Mouse (Mus musculus) gastrocnemius, adult 2 months (tissue): ENCODE measurements at regions not wholly inside any gene's neighbourhood (a gene's known extent, or its start where the extent isn't known, plus 50 kb on each side); places are given as distances from the start of the nearest gene placed in this dataset.

Source experiments
- DNase-seq: peaks from one replicate; pipeline ENCODE4 v3.0.0; 2022
- H3K27ac ChIP-seq: fragments of 200-600 bp; 2 replicates; pipeline ENCODE4 v1.8.1; 2022; ENCODE audit warnings: mild to moderate bottlenecking
- H3K4me3 ChIP-seq: fragments of 200-600 bp; 2 replicates; pipeline ENCODE4 v1.8.1; 2022; ENCODE audit warnings: mild to moderate bottlenecking, moderate library complexity
- CTCF ChIP-seq: fragments of 200-600 bp; IDR thresholded peaks from 2 replicates; pipeline ENCODE4 v1.8.1; 2022; ENCODE audit warnings: antibody characterized with exemption, mild to moderate bottlenecking, moderate library complexity
- intact Hi-C: fragments of 180-260 bp; cut with DNase I; formaldehyde crosslinking; loops from one replicate; pipeline ENCODE4 v1.15.1; 2025

DNA sequence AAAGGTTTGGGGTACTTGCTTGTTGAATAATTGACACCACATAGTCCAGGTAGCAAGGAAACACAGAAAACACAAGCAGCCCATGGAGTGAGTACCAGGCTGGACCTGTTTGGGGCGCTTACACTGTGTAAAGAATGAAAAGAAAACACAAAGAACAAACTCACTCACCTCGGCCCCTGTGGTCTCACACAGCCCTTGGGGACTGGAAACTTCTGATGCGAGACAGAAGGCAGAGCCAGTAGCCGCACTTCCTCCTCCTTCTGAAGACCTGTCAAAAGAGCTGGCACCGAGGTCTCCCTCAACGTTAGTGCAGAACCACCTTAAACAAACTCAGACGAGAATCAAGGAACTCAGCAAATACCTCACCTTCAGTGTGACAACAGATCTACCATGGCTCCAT lies 558.2 kb downstream of the Lmo4 start:
- DNase-seq, result no peak
- intact Hi-C loops, result no loop called here
- no peak for TF ChIP-seq CTCF

DNA sequence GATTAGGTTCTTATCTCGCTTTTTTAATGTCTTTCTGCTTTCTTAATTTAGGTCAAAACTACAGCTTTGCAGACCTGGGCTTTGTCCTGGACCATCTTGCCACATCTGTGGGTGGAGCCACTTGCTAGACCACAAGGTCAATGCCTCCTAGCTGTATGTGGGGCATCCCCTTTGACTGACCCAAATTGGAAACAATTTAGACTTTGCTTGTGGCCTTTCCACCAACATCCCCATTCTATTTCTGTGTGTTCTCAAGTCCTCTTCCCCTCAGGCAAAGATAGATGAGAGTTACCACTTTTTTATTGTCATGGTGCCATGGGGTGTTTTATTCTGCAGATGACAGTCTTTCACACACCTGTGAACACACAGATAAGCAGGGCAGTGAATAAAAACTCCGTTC lies 572.0 kb downstream of the Lmo4 start:
- intact Hi-C loops, result no loop called here
- DNase-seq, result no peak
- TF ChIP-seq CTCF, result no peak
- H3K27ac ChIP-seq, result no peak overlapping the region
- H3K4me3 ChIP-seq, result no peak overlapping the region

More for the DNA sequence above, 558.2 kb downstream of the Lmo4 start:
- H3K27ac ChIP-seq, result no peak overlapping the region
- H3K4me3 ChIP-seq, result no peak overlapping the region

DNA sequence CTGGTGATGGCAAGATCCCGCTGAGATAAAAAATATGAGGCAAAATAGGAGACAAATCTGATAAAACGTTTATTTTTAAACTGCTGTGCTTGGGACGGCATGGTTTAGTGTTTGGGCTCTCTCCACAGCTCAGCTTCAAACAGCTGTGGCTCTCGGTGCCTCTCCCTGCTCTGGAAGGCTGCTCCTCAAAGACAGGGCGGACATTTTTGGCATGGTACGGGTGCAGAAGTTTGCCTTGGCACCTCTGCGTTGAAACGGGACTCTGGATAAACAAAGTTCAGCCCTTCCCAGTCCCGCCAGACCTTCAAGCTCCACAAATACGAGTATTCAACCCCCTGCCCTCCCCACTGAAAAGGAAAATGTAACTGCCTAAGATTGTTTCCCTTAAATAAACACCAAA lies 573.8 kb downstream of the Lmo4 start:
- Histone ChIP-seq H3K4me3 (peak overlapping the region; percentile 43), H3K27ac (no peak overlapping the region)
- TF ChIP-seq CTCF, result no peak
- intact Hi-C loops, result no loop called here
- peak; percentile 49 for DNase-seq

DNA sequence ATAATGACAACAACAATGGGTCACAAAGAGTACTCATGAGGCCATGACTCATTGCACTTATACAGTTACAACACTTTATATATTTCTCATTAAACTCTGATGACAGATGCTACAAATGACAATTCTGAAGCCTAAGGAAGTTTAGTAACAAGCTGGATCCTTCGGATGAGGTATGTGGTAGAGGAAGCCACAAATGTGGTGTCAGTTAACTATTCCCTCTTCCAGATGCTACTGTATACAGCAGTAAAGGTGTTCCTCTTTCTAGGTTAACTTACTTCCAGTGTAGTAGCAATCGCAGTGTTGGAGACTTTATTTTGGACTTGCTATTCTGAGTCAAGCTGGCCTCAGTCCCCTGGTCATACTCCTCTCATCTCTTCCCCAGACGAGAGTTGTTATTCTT lies 580.1 kb downstream of the Lmo4 start:
- intact Hi-C loops, result no loop called here
- no peak overlapping the region for H3K4me3 ChIP-seq
- DNase-seq, result no peak
- no peak overlapping the region for H3K27ac ChIP-seq
- no peak for TF ChIP-seq CTCF

DNA sequence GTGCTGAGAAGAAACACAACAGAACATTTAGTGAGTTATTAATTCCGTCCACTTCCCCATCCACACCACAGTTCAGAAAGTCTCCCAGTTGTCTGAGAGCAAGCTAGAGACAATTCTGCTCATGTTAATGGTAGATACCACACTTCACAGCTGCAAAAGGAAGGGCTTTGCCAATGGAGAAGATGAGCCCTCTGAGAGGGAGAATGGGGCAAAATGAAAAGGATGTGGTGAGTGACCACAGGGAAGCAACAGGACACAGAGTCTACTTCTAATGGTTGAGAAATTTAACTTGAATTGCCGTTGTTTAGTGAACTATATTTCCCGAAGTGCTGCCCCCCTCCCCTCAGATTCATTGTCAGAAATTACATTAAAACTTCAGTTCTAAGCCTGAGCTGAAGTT lies 582.7 kb downstream of the Lmo4 start:
- no peak for DNase-seq
- H3K27ac ChIP-seq, result no peak overlapping the region
- no peak overlapping the region for H3K4me3 ChIP-seq
- intact Hi-C loops, result no loop called here
- TF ChIP-seq CTCF, result no peak

DNA sequence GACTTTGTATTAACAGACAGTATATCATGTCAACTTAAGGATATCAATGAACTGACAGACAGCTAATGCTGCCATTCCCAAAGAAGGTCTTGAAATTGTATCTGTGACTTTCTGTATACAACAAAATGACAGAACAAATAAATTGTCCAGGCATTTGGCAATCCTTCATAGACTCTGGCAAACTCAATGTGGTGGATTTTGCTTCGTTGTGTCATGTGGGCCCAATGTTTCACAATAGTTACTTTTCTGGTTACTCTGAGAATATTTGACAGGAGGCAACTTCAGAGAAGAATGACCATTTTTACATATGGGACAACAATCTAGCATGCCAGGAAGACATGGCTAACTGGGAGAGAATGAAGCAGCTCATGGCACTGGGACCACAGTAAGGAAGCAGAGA lies 585.9 kb downstream of the Lmo4 start:
- H3K4me3 ChIP-seq, result no peak overlapping the region
- H3K27ac ChIP-seq, result no peak overlapping the region
- TF ChIP-seq CTCF, result no peak
- intact Hi-C loops, result no loop called here
- DNase-seq, result no peak

DNA sequence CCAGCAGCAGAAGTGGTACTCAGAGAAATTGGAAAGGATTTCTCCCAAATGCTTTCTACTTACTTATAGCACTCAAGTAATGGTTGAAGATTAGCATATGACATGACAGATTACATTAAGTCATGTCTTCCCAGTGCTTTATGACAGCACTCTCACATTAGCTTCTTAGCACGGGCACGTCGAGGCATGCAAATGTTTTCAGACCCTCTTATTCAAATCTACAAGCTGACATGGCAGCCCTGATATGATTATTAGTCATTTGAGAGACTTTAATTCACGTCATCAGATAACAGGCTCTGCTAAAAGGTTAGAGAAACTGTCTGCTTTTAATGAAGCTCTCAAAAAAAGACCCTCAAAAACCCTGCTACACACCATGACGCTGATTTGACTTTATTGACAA lies 590.1 kb downstream of the Lmo4 start:
- Histone ChIP-seq H3K4me3 (no peak overlapping the region), H3K27ac (no peak overlapping the region)
- DNase-seq, result no peak
- intact Hi-C loops, result no loop called here
- TF ChIP-seq CTCF, result no peak

DNA sequence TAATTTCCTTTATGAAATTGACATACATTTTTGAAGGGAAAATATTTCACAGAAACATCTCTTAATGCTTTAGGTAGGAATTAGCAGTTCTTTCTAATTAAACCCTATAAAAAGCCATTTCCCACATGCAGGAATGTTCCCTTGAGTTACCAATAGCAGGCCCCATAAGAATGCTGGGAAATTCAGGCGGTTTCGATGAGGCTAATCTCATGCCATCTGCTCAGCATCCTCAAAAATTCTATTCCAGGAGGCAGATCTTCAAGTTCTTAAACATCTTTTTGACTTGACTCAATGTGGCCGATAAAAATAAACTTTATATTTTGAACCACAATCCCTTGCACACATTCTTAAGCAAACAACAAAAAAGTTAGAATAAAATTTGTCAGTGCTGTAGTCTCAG lies 591.0 kb downstream of the Lmo4 start:
- no peak overlapping the region for H3K4me3 ChIP-seq
- no peak for TF ChIP-seq CTCF
- intact Hi-C loops, result no loop called here
- DNase-seq, result no peak
- H3K27ac ChIP-seq, result no peak overlapping the region

DNA sequence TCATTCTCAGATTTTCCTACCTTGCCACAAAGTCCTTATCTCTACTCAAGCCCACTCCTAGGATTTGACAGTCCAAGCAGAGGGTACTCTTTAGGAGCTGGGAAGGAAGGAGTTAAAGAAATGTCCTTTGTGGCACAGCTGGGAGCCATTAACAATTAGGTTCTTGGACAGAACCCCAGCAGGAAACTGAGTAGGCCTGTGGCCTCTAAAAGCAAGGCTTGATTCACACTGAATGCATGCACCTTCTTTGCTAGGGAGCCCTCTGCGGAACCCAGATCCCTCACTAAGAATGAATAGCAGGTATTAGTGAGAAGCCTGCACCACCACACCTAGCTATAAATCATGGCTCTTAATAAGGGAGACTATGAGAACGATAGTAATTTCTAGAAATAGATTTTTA lies 595.3 kb downstream of the Lmo4 start:
- DNase-seq, result no peak
- H3K27ac ChIP-seq, result no peak overlapping the region
- no peak for TF ChIP-seq CTCF
- no peak overlapping the region for H3K4me3 ChIP-seq
- intact Hi-C loops, result no loop called here

DNA sequence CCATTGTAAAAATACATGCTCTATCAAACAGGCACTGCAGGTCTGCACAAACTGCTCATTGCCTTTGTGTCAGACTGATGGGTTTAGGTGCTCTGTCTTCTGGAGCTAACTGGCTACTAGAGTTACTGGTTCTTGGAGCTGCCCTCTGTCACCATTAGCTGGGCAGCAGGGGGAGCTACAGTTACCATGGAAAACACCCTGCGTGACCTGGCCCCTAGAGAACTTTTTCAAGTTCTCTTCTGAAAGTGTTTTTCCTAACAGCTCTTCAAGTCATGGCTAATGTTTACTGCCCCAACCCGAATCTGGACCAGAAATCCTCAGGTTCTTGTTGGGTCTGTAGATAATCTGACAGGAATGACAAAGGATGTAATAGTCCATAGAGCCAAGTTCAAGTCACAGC lies 605.9 kb downstream of the Lmo4 start:
- peak; percentile 58 for TF ChIP-seq CTCF
- Histone ChIP-seq H3K4me3 (no peak overlapping the region), H3K27ac (no peak overlapping the region)
- peak; percentile 47 for DNase-seq
- intact Hi-C loops, result loop anchor here (5.0 kb wide), 2 partner anchors 643 to 783 kb away; no protein-coding TSS in a partner anchor

DNA sequence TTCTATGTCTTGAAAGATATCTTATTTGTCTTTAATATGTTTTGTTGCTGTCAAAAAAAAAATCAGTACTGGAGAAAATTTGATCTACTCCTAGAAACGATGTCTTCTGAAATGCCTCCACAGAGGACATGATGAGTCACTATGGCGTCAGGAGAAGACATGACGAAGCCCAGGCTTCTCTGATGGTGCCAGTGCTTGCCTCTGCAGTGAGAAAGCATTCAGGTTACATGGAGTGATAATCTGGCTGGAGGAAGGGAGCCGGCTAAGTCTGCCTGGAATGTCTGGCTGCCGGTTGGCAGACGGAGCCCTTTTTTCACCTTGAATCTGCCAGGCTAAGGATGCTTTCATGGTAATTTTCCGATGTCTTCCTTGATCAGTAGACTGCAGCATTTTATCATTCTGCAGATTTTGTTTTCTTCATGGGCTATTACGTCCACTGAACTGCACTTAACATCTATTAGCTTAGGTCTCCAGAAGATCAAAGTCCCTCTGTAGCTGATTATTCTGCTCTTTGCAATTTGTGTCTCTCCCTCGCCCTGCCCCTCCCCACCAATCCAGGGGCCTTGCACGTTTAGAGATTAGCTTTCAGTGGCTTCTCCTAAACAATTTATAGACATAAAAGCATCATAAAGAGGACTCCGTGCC lies 607.9 kb downstream of the Lmo4 start:
- intact Hi-C loops, result loop anchor here (5.0 kb wide), 2 partner anchors 645 to 785 kb away; no protein-coding TSS in a partner anchor
- DNase-seq, result no peak
- H3K27ac ChIP-seq, result no peak overlapping the region
- TF ChIP-seq CTCF, result no peak
- H3K4me3 ChIP-seq, result no peak overlapping the region

DNA sequence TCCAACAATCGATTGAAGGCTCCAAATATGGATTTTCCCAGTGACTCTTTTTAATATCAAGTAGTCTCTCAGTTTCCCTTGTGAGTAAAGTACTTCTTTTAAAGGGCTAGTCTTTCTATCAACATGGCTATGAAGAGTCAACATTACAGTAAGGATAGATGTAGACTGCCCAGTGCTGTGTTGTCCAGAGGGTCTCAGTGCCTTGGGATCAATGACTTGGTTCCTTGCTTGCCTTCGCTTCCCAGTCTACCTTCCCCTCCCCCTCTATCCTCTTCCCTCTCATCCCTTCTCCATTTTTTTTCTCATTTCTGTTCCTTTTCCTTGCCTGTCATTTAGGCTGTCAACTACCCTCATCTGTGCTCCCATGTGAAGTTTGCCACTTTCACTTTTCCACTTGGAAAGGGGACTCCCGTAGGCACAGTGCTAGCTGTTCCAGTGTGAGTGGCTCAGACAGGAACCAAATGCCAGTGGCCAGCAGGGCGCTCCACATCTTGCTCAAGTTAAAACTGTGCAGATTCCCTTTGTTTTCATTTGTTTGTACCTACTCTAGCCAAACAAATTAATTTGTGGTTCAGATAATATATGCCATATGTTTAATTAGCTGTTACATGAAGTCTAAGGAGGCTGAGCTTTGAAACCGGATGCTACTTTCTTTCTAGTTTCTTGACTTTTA lies 608.9 kb downstream of the Lmo4 start:
- no peak overlapping the region for H3K4me3 ChIP-seq
- no peak for DNase-seq
- intact Hi-C loops, result loop anchor here (5.0 kb wide), 2 partner anchors 646 to 786 kb away; no protein-coding TSS in a partner anchor
- TF ChIP-seq CTCF, result no peak
- no peak overlapping the region for H3K27ac ChIP-seq

DNA sequence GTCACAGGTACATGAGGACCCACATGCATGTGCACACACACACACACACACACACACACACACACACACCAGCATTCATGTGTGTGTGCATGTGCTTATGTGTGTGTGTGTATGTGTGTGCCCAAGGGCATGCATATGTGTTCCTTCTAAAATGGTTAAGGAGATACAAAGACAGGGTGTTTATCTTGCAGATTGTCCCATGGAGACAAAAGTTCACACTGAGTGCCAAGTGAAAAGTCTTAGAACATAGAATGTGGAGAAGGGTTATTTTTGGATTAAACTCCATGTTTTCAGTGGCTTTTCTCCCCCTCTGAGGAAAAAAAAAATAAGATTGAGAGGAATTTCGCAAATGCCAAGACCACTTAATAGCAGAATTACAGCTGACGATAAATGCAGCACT lies 609.9 kb downstream of the Lmo4 start:
- no peak for TF ChIP-seq CTCF
- intact Hi-C loops, result loop anchor here (5.0 kb wide), 2 partner anchors 647 to 787 kb away; no protein-coding TSS in a partner anchor
- H3K4me3 ChIP-seq, result no peak overlapping the region
- H3K27ac ChIP-seq, result no peak overlapping the region
- DNase-seq, result no peak

DNA sequence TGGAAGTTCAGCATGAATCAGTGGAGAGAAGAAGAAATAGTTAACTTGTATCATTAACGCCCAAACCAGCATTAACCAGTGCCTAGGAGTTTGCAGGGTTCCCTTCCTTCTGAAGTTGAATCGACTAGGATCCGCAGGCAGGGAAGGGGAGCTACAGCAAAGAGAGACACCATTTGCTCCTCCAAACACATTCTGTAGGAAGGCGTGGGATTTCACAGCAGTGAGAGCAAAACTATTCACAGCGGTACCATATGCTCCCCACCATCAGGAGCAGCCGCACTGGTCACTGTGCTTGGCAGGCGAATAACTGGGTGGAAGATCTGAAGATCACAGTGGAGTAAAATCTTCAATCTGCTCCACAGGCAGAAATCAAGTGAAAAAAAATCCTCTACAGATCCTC lies 610.3 kb downstream of the Lmo4 start:
- intact Hi-C loops, result loop anchor here (5.0 kb wide), 2 partner anchors 648 to 788 kb away; no protein-coding TSS in a partner anchor
- DNase-seq, result no peak
- no peak for TF ChIP-seq CTCF
- Histone ChIP-seq H3K27ac (no peak overlapping the region), H3K4me3 (no peak overlapping the region)
